Mouse (Mus musculus): ENCODE measurements at regions not wholly inside any gene's neighbourhood (a gene's known extent, or its start where the extent isn't known, plus 50 kb on each side); places are given as distances from the start of the nearest gene placed in this dataset.

DNA sequence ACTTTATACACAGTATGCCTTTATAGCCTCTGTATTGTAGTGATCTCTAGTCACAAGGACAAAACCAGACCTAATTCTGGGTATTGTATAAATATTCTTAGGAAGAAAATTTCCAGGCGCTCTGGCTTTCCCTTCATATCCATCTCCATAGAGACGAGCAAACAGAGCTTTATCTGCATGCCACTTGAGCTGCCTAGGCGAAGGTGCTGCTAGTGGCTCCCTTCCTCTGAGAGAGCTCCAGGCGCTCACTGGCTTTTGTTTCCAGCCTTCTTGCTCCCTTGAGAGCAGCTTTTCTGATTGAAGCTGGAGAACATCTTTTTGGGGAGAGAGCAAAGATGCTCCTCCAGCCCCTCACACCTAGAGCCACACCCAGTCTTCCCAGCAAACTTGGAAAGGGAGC lies 114.0 kb upstream of the Rmdn2 start:
- in situ Hi-C loops (cut with MboI, MseI) = no loop called here

DNA sequence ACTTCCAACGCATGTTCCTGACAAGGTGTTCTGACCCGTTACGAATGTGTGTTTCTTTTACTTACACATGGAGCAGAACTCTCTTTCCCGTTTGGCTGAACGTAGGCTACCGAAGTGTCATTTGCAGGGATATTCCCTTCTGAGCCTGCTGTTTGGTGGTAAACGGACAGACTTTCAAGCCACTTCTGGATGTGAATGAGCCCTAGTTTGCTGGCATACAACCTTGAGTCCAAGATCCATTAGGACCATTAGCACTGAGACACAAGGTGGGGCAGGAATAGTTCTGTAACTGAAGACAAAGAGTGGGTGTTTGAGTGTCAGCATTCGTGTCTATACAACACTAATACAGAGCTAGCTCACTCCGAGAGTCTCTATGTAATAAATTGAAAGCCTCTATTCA lies 113.3 kb upstream of the Rmdn2 start:
- in situ Hi-C loops (cut with MboI, MseI) = no loop called here

DNA sequence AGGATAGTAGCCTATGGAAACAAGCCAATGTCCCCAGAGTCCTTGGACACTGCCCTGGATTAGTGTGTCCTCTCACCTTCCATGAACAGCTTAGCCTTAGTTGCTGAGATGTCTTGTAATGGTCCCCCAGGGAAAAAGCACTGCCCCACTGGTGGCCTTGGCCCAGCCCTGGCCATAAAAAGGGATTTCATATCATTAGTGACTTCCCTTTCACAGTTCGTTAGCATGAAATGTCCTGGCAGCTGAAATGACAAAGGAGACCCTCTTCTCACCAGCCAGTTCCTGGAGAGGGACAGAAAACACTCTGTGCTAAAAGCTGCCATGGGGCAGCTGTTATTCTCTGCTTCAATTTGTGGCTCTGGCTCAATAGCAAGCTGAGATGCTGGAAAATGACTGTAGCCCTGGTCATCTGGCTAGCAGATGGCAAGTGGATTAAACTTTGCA lies 110.6 kb upstream of the Rmdn2 start:
- in situ Hi-C loops (cut with MboI, MseI) = no loop called here

DNA sequence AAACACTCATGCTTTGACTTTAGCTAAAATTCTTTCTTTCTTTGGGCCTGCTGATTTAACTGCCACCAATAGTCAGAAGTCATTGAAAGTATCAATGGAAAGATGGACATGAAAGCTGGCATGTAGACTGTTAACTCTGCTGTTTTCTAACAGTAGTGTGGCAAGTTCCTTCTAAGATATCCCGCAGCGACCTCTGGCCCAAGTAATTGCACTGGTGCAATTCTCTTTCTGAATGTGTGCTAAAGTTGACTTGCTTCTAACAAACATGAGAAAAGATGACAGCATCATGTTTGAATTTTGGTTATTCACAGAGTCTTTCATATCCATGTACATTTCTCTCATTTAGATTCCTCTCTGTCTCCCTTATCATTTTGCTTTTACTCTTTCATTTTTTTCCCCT lies 109.7 kb upstream of the Rmdn2 start:
- in situ Hi-C loops (cut with MboI, MseI) = no loop called here

DNA sequence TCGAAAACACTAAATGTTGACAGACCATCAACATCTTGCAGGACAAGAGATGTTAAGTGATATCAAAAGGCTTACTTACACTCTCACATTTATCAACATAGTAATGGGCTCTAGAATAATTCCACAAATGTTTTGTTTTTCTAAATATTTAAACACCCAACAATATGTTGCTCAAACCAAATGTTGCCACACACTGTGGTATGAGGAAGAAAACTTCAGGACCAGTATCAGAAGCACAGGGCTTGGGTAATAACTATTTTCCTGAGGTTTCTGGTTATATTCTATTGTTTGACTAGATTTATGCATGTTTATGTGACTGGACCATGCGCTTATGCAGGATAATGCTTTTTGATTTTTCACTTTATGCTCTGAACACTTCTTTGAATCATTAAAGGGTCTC lies 108.6 kb upstream of the Rmdn2 start:
- in situ Hi-C loops (cut with MboI, MseI) = no loop called here

DNA sequence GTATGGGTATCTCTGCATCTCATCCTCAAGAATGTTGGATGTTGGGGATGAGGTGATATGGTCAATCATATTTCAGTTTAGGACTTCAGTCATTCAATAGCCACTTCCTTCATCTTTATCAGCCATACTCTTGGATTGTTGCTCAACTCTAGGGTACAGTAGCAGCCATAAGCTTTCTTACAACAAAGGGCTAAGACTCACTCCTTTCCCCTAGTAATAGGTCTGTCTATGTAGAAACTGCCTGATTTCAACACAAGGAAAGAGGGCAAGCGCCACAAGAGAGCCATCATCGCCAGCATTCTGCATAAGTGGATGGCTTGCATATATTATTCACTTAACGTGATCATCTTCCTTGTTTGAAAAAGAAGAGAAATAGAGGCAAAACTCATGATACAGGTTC lies 107.5 kb upstream of the Rmdn2 start:
- in situ Hi-C loops (cut with MboI, MseI) = no loop called here

DNA sequence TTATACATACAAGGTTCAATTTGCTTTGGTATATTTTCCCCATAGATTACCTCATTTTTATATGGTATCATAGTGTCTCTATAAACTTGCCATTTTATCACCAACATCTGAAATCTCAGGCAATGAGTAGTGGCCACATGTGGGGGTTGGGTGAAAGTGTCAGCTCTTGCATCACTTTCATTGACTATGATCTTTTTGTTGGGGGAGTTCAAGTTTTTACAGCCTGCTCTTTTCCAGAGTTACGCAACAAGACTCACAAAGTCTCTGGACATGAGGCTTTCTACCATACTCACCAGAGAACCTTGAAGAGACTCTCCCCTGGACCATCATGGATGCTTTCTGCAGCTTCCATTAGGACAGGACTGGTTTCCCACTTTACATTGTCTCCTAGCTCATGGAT lies 106.1 kb upstream of the Rmdn2 start:
- in situ Hi-C loops (cut with MboI, MseI) = no loop called here

DNA sequence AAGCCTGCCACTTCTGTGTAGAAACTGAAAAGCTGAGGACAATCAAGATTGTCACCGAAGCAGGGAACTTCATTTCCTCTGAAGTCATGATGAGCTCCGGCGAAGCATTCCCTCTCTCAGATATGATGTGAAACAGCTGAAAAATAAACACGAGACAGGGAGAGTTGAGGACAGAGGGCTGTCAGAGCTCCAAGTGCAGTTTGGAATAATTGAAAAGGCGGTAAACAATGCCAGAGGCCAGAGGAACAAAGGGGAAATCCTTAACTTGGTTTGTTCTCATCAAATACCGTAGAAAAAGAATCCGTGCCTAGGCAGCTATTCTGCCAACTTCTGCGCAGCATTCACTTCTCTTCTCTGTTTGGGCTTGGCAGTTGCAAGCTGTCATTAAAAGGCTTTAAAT lies 102.4 kb upstream of the Rmdn2 start:
- in situ Hi-C loops (cut with MboI, MseI) = no loop called here

DNA sequence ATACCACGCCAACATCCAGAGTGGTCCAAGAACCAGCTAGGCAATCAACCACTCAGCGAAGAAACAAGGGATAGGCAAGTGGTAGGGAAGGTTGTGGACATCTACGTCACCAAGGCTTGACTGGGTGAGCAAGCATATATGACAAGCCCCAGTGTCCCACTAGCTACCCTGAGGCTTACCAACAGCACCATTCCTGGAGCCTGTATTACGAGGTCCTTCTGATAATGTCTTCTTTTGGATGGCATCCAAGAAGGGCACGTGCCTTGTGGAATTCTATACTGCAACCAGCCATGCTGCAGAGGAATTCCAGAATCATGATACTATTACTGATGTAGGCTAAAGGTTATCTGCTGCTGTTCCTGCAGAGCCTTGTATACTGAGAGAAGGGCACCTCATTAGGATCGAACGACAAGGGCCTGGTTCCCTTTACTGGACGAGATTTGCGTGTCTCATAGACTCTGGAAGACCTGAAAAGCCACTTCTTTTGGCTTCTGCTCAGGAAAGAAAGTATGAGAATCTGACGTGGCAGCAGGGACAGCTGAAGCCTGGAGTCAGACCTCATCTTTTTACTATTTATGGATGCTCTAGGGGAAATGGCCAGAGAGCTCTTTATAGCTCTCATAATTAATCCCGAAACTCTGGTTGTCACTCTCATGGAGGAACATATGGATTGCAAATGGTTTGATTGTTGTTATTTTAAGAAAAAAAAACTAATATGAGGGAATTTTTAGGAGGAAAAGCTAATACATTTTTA lies 101.5 kb upstream of the Rmdn2 start:
- in situ Hi-C loops (cut with MboI, MseI) = no loop called here

DNA sequence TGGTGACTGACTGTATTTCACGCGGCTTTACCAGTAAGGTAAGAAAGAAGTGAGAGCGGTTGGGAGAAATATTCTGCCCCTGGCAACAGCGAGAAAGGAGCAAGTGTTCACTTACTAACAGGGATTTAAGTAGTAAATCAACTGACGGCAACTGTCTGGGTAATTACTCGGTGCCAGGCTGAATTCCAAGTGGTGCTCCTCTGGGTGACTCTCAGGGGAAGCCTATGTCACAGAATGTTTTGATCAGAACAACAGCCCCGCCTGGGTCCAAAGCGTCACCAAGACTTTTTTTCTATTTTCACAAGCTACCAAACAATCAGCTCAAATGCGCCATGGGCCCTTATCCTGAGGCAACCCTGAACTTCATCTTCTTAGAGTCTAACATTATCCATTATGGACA lies 100.4 kb upstream of the Rmdn2 start:
- in situ Hi-C loops (cut with MboI, MseI) = no loop called here

DNA sequence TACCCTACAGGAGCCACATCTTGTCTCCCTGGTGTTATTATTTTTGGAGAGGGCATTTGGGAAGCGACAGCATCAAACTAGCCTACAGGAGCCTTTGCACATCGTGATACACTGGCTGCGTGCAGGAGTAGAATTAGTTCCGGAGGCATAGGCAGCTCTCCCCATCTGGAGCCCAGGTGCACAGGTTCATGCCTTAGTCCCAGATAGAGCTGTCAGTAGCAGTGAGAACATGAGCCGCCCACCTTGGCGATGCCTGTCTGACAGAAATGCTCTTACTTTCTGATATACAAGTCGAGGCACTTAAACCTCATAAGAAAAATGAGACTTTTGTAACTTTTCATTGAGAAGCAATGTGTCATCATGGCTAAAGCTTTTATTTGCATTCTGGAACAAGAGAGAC lies 97.6 kb upstream of the Rmdn2 start:
- in situ Hi-C loops (cut with MboI, MseI) = no loop called here

DNA sequence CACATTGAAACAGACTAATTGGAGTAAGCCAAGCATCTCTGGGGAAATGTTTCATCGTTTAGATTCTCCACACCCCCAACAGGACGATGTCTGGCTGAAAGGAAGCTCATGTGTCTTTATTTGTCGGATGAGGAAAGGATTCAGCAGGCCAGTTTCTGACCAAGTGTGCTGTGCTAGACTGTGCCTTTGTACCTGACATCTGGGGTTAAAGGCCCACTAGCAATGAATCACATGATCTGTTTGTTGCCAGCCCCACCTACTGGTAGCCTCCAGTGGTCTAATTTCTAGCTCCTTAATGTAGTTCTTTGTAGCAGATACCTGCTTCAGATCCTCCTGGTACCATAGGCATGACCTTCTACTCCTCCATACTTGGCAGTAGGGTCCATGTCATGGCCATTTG lies 93.5 kb upstream of the Rmdn2 start:
- in situ Hi-C loops (cut with MboI, MseI) = no loop called here

DNA sequence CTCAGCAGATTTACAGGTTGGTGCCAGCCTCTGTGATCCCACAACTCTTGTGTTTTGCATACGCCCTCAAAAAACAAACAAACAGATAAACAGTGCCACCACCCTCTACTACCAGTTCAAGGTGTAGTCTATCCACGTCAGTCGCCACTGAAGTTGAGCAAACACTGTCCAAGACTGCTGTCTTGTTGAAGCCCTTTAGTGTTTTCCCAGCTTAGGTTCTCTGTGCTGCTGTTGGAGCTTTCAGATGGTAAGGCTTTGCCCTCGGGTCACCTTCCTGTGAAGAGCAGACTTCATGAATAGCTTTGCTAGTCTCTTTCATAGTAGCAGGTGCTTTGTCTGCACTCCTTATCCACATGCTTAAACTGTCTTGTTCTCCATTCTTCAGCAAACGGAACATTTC lies 93.0 kb upstream of the Rmdn2 start:
- in situ Hi-C loops (cut with MboI, MseI) = no loop called here

DNA sequence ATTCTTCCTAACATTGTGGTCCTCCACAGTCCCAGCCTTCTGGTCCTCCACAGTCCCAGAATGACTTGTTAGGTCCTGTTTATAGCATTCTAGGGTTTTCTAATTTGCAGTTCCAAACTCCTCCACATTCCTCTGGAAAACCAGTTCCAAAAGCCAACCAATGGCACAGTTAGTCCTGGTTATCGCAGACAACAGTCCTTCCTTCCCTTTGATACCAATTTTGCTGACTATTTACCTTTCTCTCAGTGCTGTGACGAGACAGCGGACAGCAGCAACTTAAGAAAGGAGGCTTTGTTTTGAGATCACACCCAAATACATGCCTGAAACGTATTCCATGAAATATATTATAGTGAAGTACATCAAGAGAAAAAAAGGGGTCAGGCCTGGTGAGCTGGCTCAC lies 92.3 kb upstream of the Rmdn2 start:
- in situ Hi-C loops (cut with MboI, MseI) = no loop called here

DNA sequence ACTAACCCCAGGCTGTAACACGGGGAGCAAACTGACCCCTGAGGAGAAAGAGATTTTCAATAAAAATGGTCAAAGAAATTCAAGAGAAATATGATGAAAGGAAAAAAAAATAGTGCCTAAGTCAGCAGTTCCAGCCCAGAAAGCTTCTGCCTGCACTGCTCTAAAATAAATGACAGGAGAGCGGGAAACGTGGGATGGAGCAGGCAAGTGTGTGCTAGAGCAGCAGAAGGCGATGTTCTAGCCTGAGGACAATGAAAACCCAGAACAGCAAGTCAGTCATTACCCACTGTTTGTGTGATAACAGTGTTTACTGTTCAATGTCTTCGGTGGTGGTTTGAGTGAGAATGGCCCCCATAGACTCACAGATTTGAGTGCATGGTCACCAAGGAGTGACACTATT lies 91.4 kb upstream of the Rmdn2 start:
- in situ Hi-C loops (cut with MboI, MseI) = no loop called here

DNA sequence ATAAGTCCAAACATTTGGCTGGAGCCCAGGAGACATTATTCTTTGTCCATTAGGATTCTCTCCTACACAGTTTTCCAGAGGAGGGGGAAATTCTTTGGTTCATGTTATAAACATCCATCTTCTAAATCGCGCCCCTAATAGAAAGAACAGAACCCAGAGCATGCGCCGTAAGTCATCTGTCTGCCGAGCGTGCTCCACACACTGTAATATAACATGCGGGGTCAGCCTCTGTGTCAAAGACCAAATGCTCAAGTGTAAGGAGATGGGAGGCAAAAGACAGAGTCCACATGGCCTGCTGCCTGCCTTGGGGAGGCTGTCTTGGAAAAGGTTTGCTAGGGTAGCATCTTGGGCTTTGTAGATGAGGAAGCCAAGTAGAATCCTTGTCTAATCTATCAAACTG lies 90.0 kb upstream of the Rmdn2 start:
- in situ Hi-C loops (cut with MboI, MseI) = no loop called here

DNA sequence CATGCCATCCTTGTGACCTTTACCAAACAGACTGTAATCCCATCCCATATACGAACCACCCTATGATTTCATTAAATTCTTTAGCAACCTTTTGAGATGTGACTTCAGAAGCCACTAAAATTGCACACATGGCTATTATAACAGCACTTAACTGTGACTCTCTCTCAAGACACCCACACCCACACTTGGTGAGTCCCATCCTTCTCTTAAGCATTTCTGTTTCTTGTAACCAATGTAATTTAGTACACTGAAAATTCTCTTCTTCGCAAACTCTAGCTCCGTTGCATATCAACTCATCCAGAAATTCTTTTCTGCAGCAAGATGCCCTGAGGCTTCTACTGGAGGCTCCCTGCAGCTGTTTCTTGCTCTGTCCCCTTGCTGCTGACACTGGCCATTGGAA lies 88.4 kb upstream of the Rmdn2 start:
- in situ Hi-C loops (cut with MboI, MseI) = no loop called here

DNA sequence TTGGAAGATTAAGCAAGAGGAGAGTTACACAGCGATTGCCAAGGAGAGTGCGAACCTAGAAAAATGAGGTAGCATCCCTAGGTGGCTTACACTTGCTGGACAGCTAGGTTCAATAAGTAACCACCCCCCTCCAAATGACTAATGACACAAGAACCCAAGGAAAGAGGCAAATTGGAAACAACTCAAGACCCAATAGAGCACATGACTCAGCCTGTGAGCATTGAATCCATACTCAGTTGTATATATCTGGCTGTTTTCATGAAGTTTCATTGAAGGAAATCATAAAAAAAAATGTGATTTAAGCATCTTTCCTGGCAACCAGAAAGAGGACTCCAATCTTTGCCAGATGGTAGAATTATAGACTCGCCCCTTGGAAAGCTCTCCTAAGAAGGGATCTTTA lies 84.3 kb upstream of the Rmdn2 start:
- in situ Hi-C loops (cut with MboI, MseI) = no loop called here

DNA sequence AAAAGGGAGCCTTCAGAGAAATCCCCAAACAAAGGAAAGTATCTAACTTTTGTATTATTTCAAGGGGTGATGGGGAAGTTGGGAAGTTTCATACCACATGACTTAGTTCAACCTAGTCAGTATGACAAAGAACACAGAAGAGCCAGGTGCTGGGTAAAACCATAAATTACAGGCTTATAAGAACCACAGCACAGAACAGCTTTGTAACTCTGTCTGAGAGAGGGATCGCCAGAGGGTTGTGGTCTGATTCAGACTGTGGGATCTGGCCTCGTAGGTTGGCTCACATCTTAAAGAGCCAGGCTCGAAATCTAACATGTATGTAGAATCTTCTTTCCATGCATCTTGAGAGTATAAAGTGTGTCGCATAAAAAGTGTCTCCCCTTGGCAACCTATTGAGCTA lies 75.1 kb upstream of the Rmdn2 start:
- in situ Hi-C loops (cut with MboI, MseI) = no loop called here

DNA sequence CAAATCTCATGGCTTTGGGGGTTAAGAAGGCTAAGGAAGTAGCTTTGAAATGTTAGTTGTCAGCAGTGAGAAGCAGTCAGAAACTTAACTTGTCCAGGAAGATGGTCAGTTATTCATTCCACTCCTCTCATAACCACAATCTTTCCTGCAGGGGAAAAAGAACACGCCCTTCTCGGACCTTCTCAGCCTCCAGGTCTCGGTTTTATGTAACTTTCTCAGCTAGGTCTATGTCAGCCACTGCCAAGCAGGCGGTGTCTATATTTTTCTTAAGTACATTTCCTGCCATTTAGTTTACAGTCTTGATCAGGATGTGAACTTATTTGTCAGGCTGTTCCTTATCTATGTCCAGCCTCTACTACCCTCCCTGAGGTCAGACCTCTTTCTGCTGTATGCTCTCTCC lies 72.9 kb upstream of the Rmdn2 start:
- in situ Hi-C loops (cut with MboI, MseI) = no loop called here

DNA sequence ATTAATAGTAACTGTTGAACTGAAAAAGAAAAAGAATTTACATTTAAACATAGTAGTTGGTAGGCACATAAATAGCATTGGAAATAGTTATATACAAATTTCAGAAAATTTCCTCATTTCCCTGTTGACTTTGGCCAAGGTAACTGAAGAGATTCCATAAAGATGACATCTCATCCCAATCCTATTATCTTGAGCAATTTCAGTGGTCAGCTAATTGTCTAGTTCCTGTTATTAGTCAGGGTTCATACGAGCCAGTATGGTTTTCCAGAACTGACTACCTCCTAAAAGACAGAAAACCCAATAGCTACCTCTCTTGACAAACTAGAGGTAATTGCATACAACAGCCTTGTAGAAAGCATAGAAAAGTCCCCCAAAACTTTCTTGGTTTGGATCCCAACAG lies 71.6 kb upstream of the Rmdn2 start:
- in situ Hi-C loops (cut with MboI, MseI) = no loop called here

DNA sequence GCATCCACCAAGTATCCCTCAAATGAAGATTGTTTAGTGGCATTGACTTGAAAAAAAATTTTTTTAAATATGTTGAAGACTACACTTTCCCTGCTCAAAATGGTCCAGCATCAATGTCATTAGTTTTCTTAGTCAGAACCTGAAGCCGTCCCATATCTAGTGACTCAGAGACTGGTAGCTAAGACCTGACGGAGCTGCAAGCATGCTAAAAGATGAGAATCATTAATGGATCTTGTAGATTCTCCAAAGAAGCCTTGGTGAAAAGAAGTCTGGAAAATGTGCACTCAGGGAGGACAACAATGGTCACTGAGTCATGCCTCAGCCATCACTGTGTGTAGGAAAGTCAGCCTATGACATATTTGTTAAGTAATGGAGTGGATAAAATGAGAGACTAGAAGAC lies 71.2 kb upstream of the Rmdn2 start:
- in situ Hi-C loops (cut with MboI, MseI) = no loop called here

DNA sequence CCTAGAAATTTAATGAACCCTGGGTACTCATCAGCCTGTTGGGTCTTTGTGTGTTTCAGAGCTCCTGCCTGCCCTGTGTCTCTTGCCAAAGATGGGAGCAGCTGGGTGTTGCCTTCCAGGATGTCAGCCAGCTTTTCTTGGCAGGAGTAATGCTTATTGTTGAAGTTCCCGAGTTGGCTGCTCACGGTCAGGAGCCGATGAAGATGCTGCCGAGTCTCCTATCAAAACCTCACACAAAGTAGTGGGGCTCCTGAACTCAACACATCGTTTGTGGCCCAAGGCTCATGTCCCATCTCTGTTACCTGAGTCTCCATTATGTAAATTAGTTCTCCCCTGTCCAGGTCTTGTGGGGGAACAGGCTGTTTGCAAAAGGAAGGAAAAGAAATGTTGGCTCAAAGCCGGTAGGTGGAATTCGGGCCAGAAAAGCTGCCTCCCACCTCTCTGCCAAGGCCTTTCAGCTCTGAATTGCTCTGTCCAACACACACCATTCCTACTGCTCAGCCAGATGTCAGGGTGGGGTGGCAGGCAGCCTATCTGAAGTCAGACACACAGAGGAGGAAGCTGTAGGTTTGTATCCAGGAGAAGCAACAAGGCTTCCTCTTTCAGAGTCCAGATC lies 67.6 kb upstream of the Rmdn2 start:
- in situ Hi-C loops (cut with MboI, MseI) = no loop called here

DNA sequence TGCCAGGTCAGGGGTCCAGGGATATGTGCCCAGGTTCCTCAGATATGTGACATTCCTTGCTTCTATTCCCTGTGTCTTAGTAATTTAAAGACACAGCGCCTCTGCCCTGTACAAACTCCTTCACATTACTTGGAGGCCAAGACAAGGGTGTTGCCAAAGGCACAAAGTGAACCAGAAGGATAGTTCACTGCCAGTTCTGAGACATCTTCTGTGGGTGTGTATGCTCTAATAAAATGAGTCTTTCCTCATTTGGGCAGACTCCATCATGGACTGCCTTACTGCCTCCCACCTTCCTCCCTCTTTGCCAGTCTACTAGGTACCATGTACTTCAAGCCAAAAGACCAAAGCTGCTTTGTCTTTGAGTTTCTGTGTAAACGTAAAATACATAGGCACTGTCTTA lies 65.8 kb upstream of the Rmdn2 start:
- in situ Hi-C loops (cut with MboI, MseI) = no loop called here

Measured in T-helper 2 cell (primary cell).